Mouse (Mus musculus) T-cell, adult 2 months (primary cell): ENCODE measurements around the gene Cfap61.

Experiments
- DNase-seq: peaks from one replicate; pipeline ENCODE4 v3.0.0; 2022; ENCODE audit warnings: low spot score

Gene Cfap61

DNA sequence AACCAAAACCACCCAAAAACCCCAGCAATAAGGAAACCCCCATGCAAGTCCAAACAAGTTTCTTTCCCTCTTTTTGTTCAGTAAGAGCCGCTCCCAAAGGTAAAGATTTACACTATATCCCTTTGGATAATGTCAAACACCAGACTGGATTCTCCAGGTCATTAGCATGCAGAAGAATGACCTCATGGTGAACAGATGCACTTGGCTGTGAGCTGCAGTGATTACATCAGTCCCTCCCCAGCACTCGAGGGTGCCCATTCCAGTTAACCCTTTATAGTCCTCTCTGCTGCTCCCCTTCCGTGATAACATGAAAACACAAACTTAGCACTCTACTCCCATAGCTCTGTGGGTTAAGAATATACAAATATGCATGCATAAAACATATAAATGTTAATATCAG lies 322.5 kb downstream of the Cfap61 start:
- DNase-seq, result no peak

DNA sequence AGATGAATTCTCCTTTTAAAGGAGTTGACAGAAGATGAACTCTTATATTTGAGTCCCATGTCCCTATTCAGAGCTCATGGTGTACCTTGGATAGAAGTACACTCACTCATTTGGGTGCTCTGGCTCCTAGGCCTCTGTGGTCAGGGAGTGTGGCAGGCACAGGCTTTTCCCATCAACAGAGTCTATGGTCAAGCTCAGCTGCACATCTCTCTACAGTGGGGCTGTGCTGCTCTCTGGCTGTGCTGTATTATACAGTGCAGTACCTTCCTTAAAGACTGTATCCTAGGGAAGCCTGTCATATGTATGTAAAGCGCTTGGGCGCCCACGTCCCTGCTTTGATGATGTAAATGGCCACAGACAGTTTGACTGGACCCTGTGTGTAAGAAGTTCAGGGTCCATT lies 323.0 kb downstream of the Cfap61 start:
- no peak for DNase-seq

DNA sequence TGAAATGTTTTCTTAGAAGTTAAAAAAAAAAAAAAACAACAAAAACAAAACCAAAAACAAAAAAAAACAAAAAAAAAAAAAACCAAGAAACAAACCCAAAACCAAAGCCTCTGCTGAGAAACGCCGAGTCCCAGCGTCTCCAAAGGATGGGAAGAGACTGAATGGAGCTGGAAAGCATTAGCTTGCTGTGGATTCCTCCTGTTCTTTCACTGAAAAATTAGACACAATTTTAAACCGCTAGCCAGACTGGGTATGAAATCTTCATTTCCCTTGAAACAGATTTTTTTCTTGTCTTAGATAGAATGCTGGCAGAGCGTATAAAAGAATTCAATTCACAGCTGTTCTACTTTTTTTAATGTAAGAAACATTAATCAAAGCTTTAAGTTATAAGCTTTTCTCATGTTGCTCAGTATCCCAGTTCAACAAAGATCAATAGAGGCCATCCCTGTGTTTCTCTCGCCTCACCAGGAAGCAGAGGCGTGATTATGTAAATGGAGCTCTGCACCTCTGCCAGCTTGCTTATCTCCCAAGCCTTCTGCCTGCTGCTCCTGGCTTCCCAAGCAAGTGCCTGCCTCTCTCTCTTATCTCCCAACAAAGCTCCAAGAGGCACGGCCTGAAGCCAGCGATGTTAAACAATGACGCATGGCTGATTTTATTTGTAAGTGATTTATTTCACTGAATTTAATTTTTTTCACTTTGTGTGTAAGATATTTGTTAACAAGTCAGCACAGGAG lies 324.3 kb downstream of the Cfap61 start:
- DNase-seq, result no peak

DNA sequence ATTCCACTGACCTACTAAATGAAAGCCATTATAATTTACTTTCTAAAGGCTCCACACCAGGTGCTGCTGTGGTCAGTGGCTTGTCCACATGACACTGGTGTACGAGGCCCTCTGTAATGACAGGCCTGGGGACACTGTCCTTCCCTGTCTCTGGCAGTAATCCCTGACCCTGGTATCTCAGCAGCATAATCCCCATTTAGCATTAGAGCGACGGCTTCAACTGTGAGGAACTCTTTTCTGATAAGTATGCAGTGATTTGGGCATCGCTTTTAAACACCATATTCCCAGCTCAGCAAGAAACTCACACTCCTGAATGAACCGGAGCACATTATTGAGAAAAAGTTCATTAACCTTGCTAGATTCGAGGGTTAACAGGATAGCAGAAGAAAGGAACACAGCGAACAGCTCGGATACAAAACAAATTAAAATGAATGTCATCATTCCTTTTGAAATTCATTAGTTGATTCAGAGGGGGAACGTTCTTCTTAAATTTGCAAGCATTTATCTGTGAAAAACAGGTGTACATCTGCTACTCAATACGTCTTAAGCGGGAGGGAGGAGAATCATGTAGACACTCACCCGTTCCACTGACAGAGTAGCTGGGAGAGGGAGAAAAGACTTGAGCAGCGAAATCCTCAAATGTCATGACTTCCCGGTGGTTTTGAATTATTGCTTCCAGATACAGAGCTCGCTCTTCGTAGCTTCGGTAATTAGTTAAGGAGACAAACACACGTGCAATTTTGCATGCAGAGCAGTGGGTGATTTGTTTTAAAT lies 325.4 kb downstream of the Cfap61 start:
- DNase-seq, result no peak

DNA sequence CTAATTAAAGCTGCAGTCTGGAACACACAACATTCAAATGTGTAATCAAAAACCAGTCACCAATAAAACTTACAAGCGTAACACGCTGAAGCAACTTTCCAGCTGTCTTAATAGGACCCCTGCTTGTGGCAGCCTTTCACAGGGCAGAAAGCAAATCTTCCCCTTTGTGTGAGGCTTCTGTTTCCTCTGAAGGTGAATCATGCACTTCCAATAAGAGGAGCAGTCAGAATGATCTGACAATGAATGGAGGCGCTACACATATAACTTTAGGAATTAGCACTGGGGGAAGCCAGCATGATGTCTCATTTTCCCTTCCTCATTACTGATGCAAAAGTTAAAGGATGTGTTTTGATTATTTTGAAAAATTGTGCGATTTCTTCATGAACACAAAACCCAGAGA lies 326.6 kb downstream of the Cfap61 start:
- no peak for DNase-seq

DNA sequence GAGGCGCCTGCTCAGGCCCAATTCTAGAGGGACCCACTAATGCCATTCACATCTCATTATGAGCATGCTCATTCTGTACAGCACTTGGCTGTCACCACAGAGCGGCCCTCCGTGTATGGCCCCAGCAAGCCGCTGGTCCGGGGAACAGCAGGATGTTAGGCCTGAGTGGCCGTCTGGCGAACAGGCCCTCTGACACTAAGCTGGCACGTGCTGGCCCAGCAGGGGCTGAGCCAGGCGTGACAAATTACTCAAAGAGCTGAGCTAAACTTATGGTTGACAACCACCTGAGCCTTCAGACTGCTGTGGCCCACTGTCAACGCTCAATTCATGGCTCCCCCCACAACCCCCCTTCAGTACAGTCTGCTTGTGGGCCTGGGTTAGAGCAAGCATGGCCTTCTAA lies 327.6 kb downstream of the Cfap61 start:
- DNase-seq, result no peak

DNA sequence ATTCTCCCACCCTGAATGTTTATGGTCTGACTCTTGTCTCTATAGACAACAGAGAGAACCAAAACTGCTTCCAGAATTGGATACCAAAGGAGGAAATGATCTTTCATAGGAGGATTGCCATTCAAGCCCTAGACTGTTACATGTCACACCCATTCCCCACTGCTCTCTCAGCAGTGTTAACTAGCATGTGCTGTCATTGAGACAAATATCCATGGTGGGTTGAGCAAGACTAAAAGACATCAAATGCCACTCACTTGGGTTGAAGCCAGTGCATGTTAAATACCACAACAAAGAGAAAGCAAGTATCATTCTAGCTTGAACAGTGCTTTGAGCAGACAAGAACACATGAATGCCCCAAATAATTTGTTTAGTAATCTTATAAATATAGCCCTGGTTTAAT lies 328.4 kb downstream of the Cfap61 start:
- DNase-seq, result no peak
